Mouse (Mus musculus) adrenal gland, postnatal 36 days (tissue): ENCODE measurements around the gene Slc1a7. TPM values are rescaled to one million over a fixed set of nuclear protein-coding genes. Genes with fewer than 3 reads are reported as not detected.

Source experiments
- DNase-seq, 2 experiments: peaks; one replicate each; pipeline ENCODE4 v3.0.0; 2021; ENCODE audit warnings: mixed read lengths in 1 of 2
- total RNA-seq, 2 experiments: library from RNA; stranded (reverse); gene quantifications; 2 replicates each; pipeline ENCODE4 v1.2.3; 2021

The Slc1a7 gene
- total RNA-seq, 2 experiments from 2014 or later = 0.30 to 0.43 TPM

GRCm38 (mm10) chr4:107969781-107970180 lies 1.6 kb downstream of the Slc1a7 start:
- no peak for DNase-seq

- DNase-seq = no peak
These were observed 3.0 kb downstream of the Slc1a7 start for GRCm38 (mm10) chr4:107971162-107971561.

GRCm38 (mm10) chr4:107974527-107974926 lies 6.4 kb downstream of the Slc1a7 start:
- DNase-seq = no peak

GRCm38 (mm10) chr4:107975004-107975403 lies 6.9 kb downstream of the Slc1a7 start:
- DNase-seq = no peak

GRCm38 (mm10) chr4:107977593-107977992 lies 9.5 kb downstream of the Slc1a7 start:
- DNase-seq = no peak

- no peak for DNase-seq
These were observed 11.4 kb downstream of the Slc1a7 start for GRCm38 (mm10) chr4:107979530-107979929.

- DNase-seq = no peak
These were observed 12.0 kb downstream of the Slc1a7 start for GRCm38 (mm10) chr4:107980002-107980600.

- no peak for DNase-seq
These were observed 15.6 kb downstream of the Slc1a7 start for GRCm38 (mm10) chr4:107983717-107984116.

- DNase-seq = peak; percentile 46 to 57
These were observed 16.3 kb downstream of the Slc1a7 start for GRCm38 (mm10) chr4:107984282-107984981.

GRCm38 (mm10) chr4:107985812-107986211 lies 17.7 kb downstream of the Slc1a7 start:
- no peak for DNase-seq

GRCm38 (mm10) chr4:107986386-107987168 lies 18.4 kb downstream of the Slc1a7 start:
- DNase-seq = peak; percentile 36 to 49

- DNase-seq = no peak
These were observed 20.8 kb downstream of the Slc1a7 start for GRCm38 (mm10) chr4:107988931-107989330.

GRCm38 (mm10) chr4:107990818-107991217 lies 22.7 kb downstream of the Slc1a7 start:
- no peak for DNase-seq

- DNase-seq = no peak
These were observed 23.7 kb downstream of the Slc1a7 start for GRCm38 (mm10) chr4:107991879-107992278.

GRCm38 (mm10) chr4:107995011-107995410 lies 26.9 kb downstream of the Slc1a7 start:
- no peak for DNase-seq

GRCm38 (mm10) chr4:107995727-107996126 lies 27.6 kb downstream of the Slc1a7 start:
- DNase-seq = no peak

GRCm38 (mm10) chr4:107996418-107996986 lies 28.4 kb downstream of the Slc1a7 start:
- no peak for DNase-seq

- peak in 1 of 2 experiments; percentile 28 for DNase-seq
These were observed 30.7 kb downstream of the Slc1a7 start for GRCm38 (mm10) chr4:107998641-107999332.

- no peak for DNase-seq
These were observed 31.2 kb downstream of the Slc1a7 start for GRCm38 (mm10) chr4:107999380-107999779.

GRCm38 (mm10) chr4:108005328-108005727 lies 37.2 kb downstream of the Slc1a7 start:
- DNase-seq = no peak

- DNase-seq = no peak
These were observed 39.5 kb downstream of the Slc1a7 start for GRCm38 (mm10) chr4:108007532-108008103.

- no peak for DNase-seq
These were observed 40.4 kb downstream of the Slc1a7 start for GRCm38 (mm10) chr4:108008541-108008940.
